Mouse (Mus musculus) CH12.LX (cell line): ENCODE measurements around the gene Nrxn3. TPM values are rescaled to one million over a fixed set of nuclear protein-coding genes. Genes with fewer than 3 reads are reported as not detected.

Source experiments
- DNase-seq: peaks from one replicate; pipeline ENCODE4 v3.0.0-alpha.2; 2013; ENCODE audit errors: extremely low read depth
- H3K27ac ChIP-seq: 2 replicates; pipeline ENCODE4 v1.5.1; 2012; ENCODE audit warnings: low read depth, mild to moderate bottlenecking, control low read depth, moderate library complexity; ENCODE audit not compliant: insufficient read depth
- H3K27me3 ChIP-seq: replicated peaks from 2 replicates; pipeline ENCODE3; 2012; ENCODE audit warnings: inconsistent platforms
- H3K36me3 ChIP-seq, 2 experiments: replicated peaks in 1 of 2; 2 replicates each; pipeline versions ENCODE3 to v1.6.1; 2012; ENCODE audit warnings: inconsistent platforms in 1 of 2, low read length in 1 of 2, mild to moderate bottlenecking in 1 of 2, mixed read lengths in 1 of 2, moderate library complexity in 1 of 2; ENCODE audit not compliant: control insufficient read depth in 1 of 2, insufficient read depth in 1 of 2
- H3K4me1 ChIP-seq, 2 experiments: 2 replicates each; pipeline ENCODE4 v1.6.1; 2012; ENCODE audit warnings: inconsistent platforms in 1 of 2, moderate library complexity in 1 of 2; ENCODE audit not compliant: insufficient read depth in 2 of 2, control insufficient read depth in 1 of 2
- H3K4me2 ChIP-seq: 2 replicates; pipeline ENCODE4 v1.6.1; 2012; ENCODE audit warnings: low read depth, mild to moderate bottlenecking, control low read depth; ENCODE audit not compliant: poor library complexity, insufficient read depth, severe bottlenecking
- H3K4me3 ChIP-seq, 3 experiments: fragments of 150-350 bp in 1 of 3; sonication (generic) in 1 of 3; replicated peaks in 1 of 3; 2 replicates each; pipeline versions ENCODE3 to v1.5.1; 2011 to 2012; ENCODE audit warnings: low read depth in 2 of 3, low read length in 2 of 3, mild to moderate bottlenecking in 2 of 3, moderate library complexity in 2 of 3, control low read depth in 1 of 3, improper control_type of control experiment in 1 of 3, inconsistent platforms in 1 of 3, mixed read lengths in 1 of 3; ENCODE audit not compliant: poor library complexity in 1 of 3
- H3K79me2 ChIP-seq: replicated peaks from 2 replicates; pipeline ENCODE4 v1.6.1; 2012; ENCODE audit warnings: mild to moderate bottlenecking, moderate library complexity; ENCODE audit not compliant: control insufficient read depth, poor library complexity, insufficient read depth, severe bottlenecking; ENCODE audit errors: extremely low read depth
- H3K9ac ChIP-seq: 2 replicates; pipeline ENCODE4 v1.6.1; 2012; ENCODE audit warnings: low read depth, mild to moderate bottlenecking, control low read depth, moderate library complexity; ENCODE audit not compliant: insufficient read depth
- H3K9me3 ChIP-seq: replicated peaks from 2 replicates; pipeline ENCODE3; 2012; ENCODE audit warnings: low read length, inconsistent platforms, mixed read lengths
- BHLHE40 ChIP-seq: IDR thresholded peaks from 2 replicates; pipeline ENCODE4 v1.6.1; 2011; ENCODE audit warnings: mild to moderate bottlenecking, low read depth, low read length, improper control_type of control experiment
- CHD1 ChIP-seq: IDR thresholded peaks from 2 replicates; pipeline ENCODE4 v1.6.1; 2012; ENCODE audit warnings: low read depth, low read length, improper control_type of control experiment, inconsistent platforms
- CHD2 ChIP-seq: IDR thresholded peaks from 2 replicates; pipeline ENCODE4 v1.6.1; 2011; ENCODE audit warnings: low read length, improper control_type of control experiment
- CTCF ChIP-seq, 2 experiments: IDR thresholded peaks in 1 of 2; conservative IDR thresholded peaks in 1 of 2; 2 replicates each; pipeline ENCODE4 v1.5.1; 2011 to 2012; ENCODE audit warnings: low read depth in 2 of 2, low read length in 2 of 2, improper control_type of control experiment in 1 of 2, inconsistent platforms in 1 of 2, mild to moderate bottlenecking in 1 of 2, moderate library complexity in 1 of 2
- E2F4 ChIP-seq: IDR thresholded peaks from 2 replicates; pipeline ENCODE4 v1.6.1; 2011; ENCODE audit warnings: low read depth, low read length, improper control_type of control experiment; ENCODE audit not compliant: insufficient replicate concordance
- ELF1 ChIP-seq: IDR thresholded peaks from 2 replicates; pipeline ENCODE4 v1.6.1; 2014; ENCODE audit warnings: low read depth, mild to moderate bottlenecking, inconsistent platforms, low read length, improper control_type of control experiment
- EP300 ChIP-seq: IDR thresholded peaks from 2 replicates; pipeline ENCODE4 v1.6.1; 2011; ENCODE audit warnings: low read length, improper control_type of control experiment
- GABPA ChIP-seq: IDR thresholded peaks from 2 replicates; pipeline ENCODE4 v1.6.1; 2012; ENCODE audit warnings: low read depth, low read length, improper control_type of control experiment, inconsistent platforms; ENCODE audit not compliant: insufficient replicate concordance
- HCFC1 ChIP-seq: IDR thresholded peaks from 2 replicates; pipeline ENCODE4 v1.6.1; 2012; ENCODE audit warnings: low read depth, mild to moderate bottlenecking, inconsistent platforms, low read length, improper control_type of control experiment
- IRF4 ChIP-seq: IDR thresholded peaks from 2 replicates; pipeline ENCODE4 v1.6.1; 2014; ENCODE audit warnings: low read depth, mild to moderate bottlenecking, inconsistent platforms, low read length, improper control_type of control experiment
- JUND ChIP-seq: conservative IDR thresholded peaks from 2 replicates; pipeline ENCODE4 v1.6.1; 2011; ENCODE audit warnings: low read depth, low read length, improper control_type of control experiment
- KAT2A ChIP-seq: IDR thresholded peaks from 2 replicates; pipeline ENCODE4 v1.6.1; 2012; ENCODE audit warnings: low read length, improper control_type of control experiment, inconsistent platforms; ENCODE audit not compliant: insufficient replicate concordance
- MAFK ChIP-seq: IDR thresholded peaks from 2 replicates; pipeline ENCODE4 v1.6.1; 2011; ENCODE audit warnings: low read length, improper control_type of control experiment; ENCODE audit not compliant: insufficient replicate concordance
- MEF2A ChIP-seq: IDR thresholded peaks from 2 replicates; pipeline ENCODE4 v1.6.1; 2014; ENCODE audit warnings: low read depth, mild to moderate bottlenecking, inconsistent platforms, low read length, improper control_type of control experiment, borderline replicate concordance
- MXI1 ChIP-seq: IDR thresholded peaks from 2 replicates; pipeline ENCODE4 v1.6.1; 2011; ENCODE audit warnings: mild to moderate bottlenecking, low read depth, low read length, improper control_type of control experiment
- NRF1 ChIP-seq: IDR thresholded peaks from 2 replicates; pipeline ENCODE4 v1.6.1; 2014; ENCODE audit warnings: low read depth, mild to moderate bottlenecking, inconsistent platforms, low read length, improper control_type of control experiment, moderate library complexity
- PAX5 ChIP-seq: IDR thresholded peaks from 2 replicates; pipeline ENCODE4 v1.6.1; 2012; ENCODE audit warnings: low read length, inconsistent platforms, mixed read lengths
- POLR2A ChIP-seq: IDR thresholded peaks from 2 replicates; pipeline ENCODE4 v1.6.1; 2011; ENCODE audit warnings: low read depth, mild to moderate bottlenecking, improper control_type of control experiment, low read length
- RAD21 ChIP-seq: IDR thresholded peaks from 2 replicates; pipeline ENCODE4 v1.6.1; 2011; ENCODE audit warnings: low read depth, mild to moderate bottlenecking, low read length, improper control_type of control experiment, moderate library complexity
- RCOR1 ChIP-seq: conservative IDR thresholded peaks from 2 replicates; pipeline ENCODE4 v1.6.1; 2012; ENCODE audit warnings: low read depth, mild to moderate bottlenecking, inconsistent platforms, low read length, improper control_type of control experiment
- SIN3A ChIP-seq: IDR thresholded peaks from 2 replicates; pipeline ENCODE4 v1.6.1; 2012; ENCODE audit warnings: low read length, improper control_type of control experiment, inconsistent platforms
- SMC3 ChIP-seq: IDR thresholded peaks from 2 replicates; pipeline ENCODE4 v1.6.1; 2011; ENCODE audit warnings: low read depth, low read length, improper control_type of control experiment
- TBP ChIP-seq: conservative IDR thresholded peaks from 2 replicates; pipeline ENCODE4 v1.6.1; 2011; ENCODE audit warnings: low read depth, low read length, improper control_type of control experiment
- TCF12 ChIP-seq: IDR thresholded peaks from 2 replicates; pipeline ENCODE4 v1.6.1; 2014; ENCODE audit warnings: low read depth, mild to moderate bottlenecking, inconsistent platforms, low read length, improper control_type of control experiment
- USF2 ChIP-seq: conservative IDR thresholded peaks from 2 replicates; pipeline ENCODE4 v1.6.1; 2011; ENCODE audit warnings: low read depth, low read length, improper control_type of control experiment
- ZC3H11A ChIP-seq: IDR thresholded peaks from 2 replicates; pipeline ENCODE4 v1.6.1; 2012; ENCODE audit warnings: low read depth, mild to moderate bottlenecking, inconsistent platforms, low read length, improper control_type of control experiment
- ZKSCAN1 ChIP-seq: IDR thresholded peaks from 2 replicates; pipeline ENCODE4 v1.6.1; 2012; ENCODE audit warnings: low read depth, inconsistent platforms, low read length, improper control_type of control experiment, borderline replicate concordance
- ZMIZ1 ChIP-seq: IDR thresholded peaks from 2 replicates; pipeline ENCODE4 v1.6.1; 2012; ENCODE audit warnings: low read depth, mild to moderate bottlenecking, inconsistent platforms, low read length, improper control_type of control experiment
- ZNF384 ChIP-seq: IDR thresholded peaks from 2 replicates; pipeline ENCODE4 v1.6.1; 2012; ENCODE audit warnings: low read depth, low read length, improper control_type of control experiment, inconsistent platforms
- dilution Hi-C: fragments of 300-500 bp; cut with MboI; formaldehyde crosslinking; loops from 2 replicates; pipeline ENCODE4 v1.14.3; 2020; ENCODE audit warnings: low sequenced_read_pairs; ENCODE audit not compliant: extremely low pct_unique_long_range_greater_than_20kb, extremely low pct_ligation_motif_present
- in situ Hi-C: fragments of 300-500 bp; cut with MboI; formaldehyde crosslinking; loops from 3 replicates; pipeline ENCODE4 v1.14.3; 2019; ENCODE audit warnings: low sequenced_read_pairs, low pct_ligation_motif_present, low pct_unique_long_range_greater_than_20kb, mixed read lengths
- polyA plus RNA-seq: library from polyadenylated mRNA; unstranded; fragments of >175 nt; gene quantifications from 2 replicates; pipeline ENCODE4 v1.2.1, GENCODE M21; 2012; ENCODE audit warnings: low read depth; ENCODE audit not compliant: insufficient read length
- total RNA-seq, 2 experiments: library from RNA; depleted of rRNA; stranded (reverse); fragments of 300-350 nt in 1 of 2; fragments of >200 nt in 1 of 2; gene quantifications; 2 replicates each; pipeline ENCODE4 v1.2.3; 2012 to 2014

Nrxn3 gene
- total and polyA plus RNA-seq, 3 experiments: 0.04 to 0.17 (median 0.09) TPM

DNA sequence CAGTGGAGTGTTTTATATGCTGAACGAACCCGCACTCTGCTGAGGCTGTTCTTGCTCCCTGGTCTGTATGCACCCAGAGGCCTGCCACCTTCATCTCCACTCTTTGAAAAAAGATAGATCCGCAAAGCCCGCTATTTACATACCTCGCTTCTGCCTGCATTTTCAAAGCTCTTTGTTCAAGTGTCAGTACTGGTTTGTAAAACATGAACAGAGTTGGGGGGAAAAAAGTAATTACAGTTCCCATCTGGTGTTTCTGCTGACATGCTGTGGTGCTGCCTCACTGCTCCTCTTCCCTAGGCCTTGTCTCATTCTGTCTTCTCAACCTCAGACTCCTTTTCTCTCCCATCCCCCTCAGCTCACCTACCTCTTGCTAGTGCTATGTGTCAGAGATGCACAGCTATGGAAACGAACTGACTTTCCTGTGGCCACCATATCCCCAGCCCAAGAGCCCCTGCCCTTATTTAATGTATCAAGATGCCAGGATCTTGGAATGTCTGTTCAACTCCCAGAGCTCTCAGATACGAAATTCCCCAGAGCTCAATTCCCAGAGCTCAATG is 387.2 kb downstream of the Nrxn3 start:
- no peaks in the 10 kb centered on the region for H3K36me3 ChIP-seq
- no peak overlapping the region for H3K27ac ChIP-seq
- no peaks in the 10 kb centered on the region for H3K27me3 ChIP-seq
- no peak for DNase-seq
- dilution Hi-C loops (no loop called here), in situ Hi-C loops (loop anchor here (5.0 to 25.0 kb wide), 3 partner anchors 118 to 698 kb away; no protein-coding TSS in a partner anchor)
- H3K4me3 ChIP-seq: no peak overlapping the region
- no peak for TF ChIP-seq RAD21
- no peak for TF ChIP-seq ELF1
- TF ChIP-seq BHLHE40: no peak
- no peak for TF ChIP-seq ZC3H11A
- TF ChIP-seq MAFK: no peak
- no peak for TF ChIP-seq ZMIZ1
- TF ChIP-seq MEF2A: no peak
- TF ChIP-seq IRF4: no peak
- no peak for TF ChIP-seq ZKSCAN1
- TF ChIP-seq NRF1: no peak
- no peak for TF ChIP-seq E2F4
- TF ChIP-seq RCOR1: no peak
- no peak for TF ChIP-seq ZNF384
- no peak for TF ChIP-seq HCFC1
- no peak for TF ChIP-seq CTCF (conservative IDR thresholded peaks at IDR 0.05 in 1 of 2, IDR thresholded peaks at IDR 0.05 in 1 of 2; ENCODE audit: low read depth in 2 of 2, low read length in 2 of 2)
- TF ChIP-seq KAT2A: no peak
- TF ChIP-seq JUND: no peak
- TF ChIP-seq PAX5: no peak
- TF ChIP-seq CHD2: no peak
- no peak for TF ChIP-seq SIN3A
- H3K4me2 ChIP-seq: no peak overlapping the region
- H3K4me1 ChIP-seq: peaks cover 8 to 19% of the 10 kb centered on the region in 2 experiments; a peak in 3 of 4 replicates
- no peaks in the 10 kb centered on the region for H3K9me3 ChIP-seq
- H3K9ac ChIP-seq: no peak overlapping the region
- H3K79me2 ChIP-seq: no peaks in the 10 kb centered on the region

DNA sequence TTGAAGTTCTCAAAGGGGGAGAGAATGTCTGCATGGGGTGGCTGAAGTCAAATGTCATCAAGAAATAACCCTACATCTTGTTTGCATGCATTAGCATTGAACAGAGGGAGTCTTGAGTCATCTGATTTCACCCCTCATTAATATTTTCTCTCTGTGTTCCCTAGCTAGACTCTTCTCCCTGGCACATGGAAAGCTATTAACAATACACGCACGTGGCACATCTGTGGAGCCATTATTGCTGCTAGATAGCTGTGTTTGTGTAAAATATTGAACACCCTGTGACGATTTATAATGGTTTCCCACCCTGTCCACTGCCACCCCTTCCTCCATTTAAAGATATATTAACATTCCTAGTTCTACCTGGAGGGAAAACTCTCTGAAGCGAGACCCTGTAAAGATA is 405.9 kb downstream of the Nrxn3 start:
- TF ChIP-seq CHD1: no peak
- TF ChIP-seq GABPA: no peak
- TF ChIP-seq POLR2A: no peak
- no peak for TF ChIP-seq EP300
- no peak for TF ChIP-seq TCF12
- no peak for TF ChIP-seq RCOR1
- no peak for TF ChIP-seq JUND
- TF ChIP-seq MXI1: no peak
- no peak for TF ChIP-seq BHLHE40
- no peak for TF ChIP-seq SMC3
- no peak for TF ChIP-seq USF2
- TF ChIP-seq TBP: no peak
- no peak for TF ChIP-seq MEF2A
- no peak for TF ChIP-seq ELF1
- TF ChIP-seq, all 38 proteins: peak for 0
- H3K4me2 ChIP-seq: no peak overlapping the region
- dilution Hi-C loops: no loop called here
- no peaks in the 10 kb centered on the region for H3K27me3 ChIP-seq
- no peak overlapping the region for H3K9ac ChIP-seq
- in situ Hi-C loops: no loop called here
- no peak for DNase-seq
- no peaks in the 10 kb centered on the region for H3K9me3 ChIP-seq
- 0 out of 4 replicates have a peak, but pooled peaks cover 0 to 4% of the 10 kb centered on the region in 2 experiments for H3K4me1 ChIP-seq
- H3K79me2 ChIP-seq: no peaks in the 10 kb centered on the region
- H3K36me3 ChIP-seq: no peaks in the 10 kb centered on the region
- no peak overlapping the region for H3K4me3 ChIP-seq
- no peak overlapping the region for H3K27ac ChIP-seq
